Mouse (Mus musculus) spleen, adult 2 months (tissue): ENCODE data around the gene Gas7. TPM values are rescaled to one million over a fixed set of nuclear protein-coding genes. Genes with fewer than 3 reads are reported as not detected.

ENCODE experiments used
- DNase-seq, 2 experiments: peaks; one replicate each; pipeline versions ENCODE4 v3.0.0 to v3.0.0-alpha.2; 2012 to 2021; ENCODE audit warnings: low spot score in 2 of 2, low read depth in 1 of 2
- H3K27ac ChIP-seq: fragments of 200-500 bp; 2 replicates; pipeline ENCODE4 v1.5.1; 2012; ENCODE audit warnings: low read length, inconsistent platforms; ENCODE audit not compliant: insufficient read depth
- H3K27me3 ChIP-seq: fragments of 200-500 bp; 2 replicates; pipeline ENCODE4 v1.6.1; 2012; ENCODE audit warnings: mild to moderate bottlenecking, moderate library complexity, low read length, inconsistent platforms; ENCODE audit not compliant: control insufficient read depth, insufficient read depth
- H3K36me3 ChIP-seq: fragments of 200-500 bp; 2 replicates; pipeline ENCODE4 v1.6.1; 2012; ENCODE audit warnings: mild to moderate bottlenecking, low read length, inconsistent platforms; ENCODE audit not compliant: control insufficient read depth, insufficient read depth
- H3K4me1 ChIP-seq: fragments of 200-500 bp; 2 replicates; pipeline ENCODE4 v1.6.1; 2011; ENCODE audit warnings: inconsistent platforms; ENCODE audit not compliant: control insufficient read depth, insufficient read depth, insufficient read length
- H3K4me3 ChIP-seq: fragments of 200-500 bp; 2 replicates; pipeline ENCODE4 v1.5.1; 2011; ENCODE audit warnings: mild to moderate bottlenecking, inconsistent platforms; ENCODE audit not compliant: insufficient read depth, insufficient read length; ENCODE audit errors: extremely low read depth
- CTCF ChIP-seq: fragments of 200-500 bp; IDR thresholded peaks from 2 replicates; pipeline ENCODE4 v1.5.1; 2011; ENCODE audit warnings: mild to moderate bottlenecking, inconsistent platforms; ENCODE audit not compliant: insufficient read depth, insufficient read length, insufficient replicate concordance; ENCODE audit errors: extremely low read depth
- POLR2A ChIP-seq: fragments of 200-500 bp; IDR thresholded peaks from 2 replicates; pipeline ENCODE4 v1.6.1; 2011; ENCODE audit warnings: low read depth, low read length, inconsistent platforms
- whole genome bisulfite sequencing: fragments of 180-500 bp; shearing (Covaris S2); methylation state at CpG from one replicate; pipeline ENCODE4 v1.1.7; 2018; 5-methylcytosine and 5-hydroxymethylcytosine counted together
- polyA plus RNA-seq: library from polyadenylated mRNA; depleted of rRNA; stranded (reverse); fragments of >200 nt; gene quantifications from 2 replicates; pipeline ENCODE4 v1.2.3, GENCODE M21; 2012

Gas7 gene
- polyA plus RNA-seq, 1 experiment = 4.3 TPM

- Histone ChIP-seq H3K27me3 (no peaks in the 10 kb centered on the region), H3K36me3 (no peaks in the 10 kb centered on the region), H3K4me3 (no peak overlapping the region), H3K4me1 (no peaks in the 10 kb centered on the region), H3K27ac (no peak overlapping the region)
- no peak for TF ChIP-seq CTCF
- TF ChIP-seq POLR2A = no peak
- 75% methylated on average over 5 of the region's 5 CpGs for WGBS
- no peak for DNase-seq
Measured at GRCm38 (mm10) chr11:67666129-67666528, 210.9 kb downstream of the Gas7 start.

GRCm38 (mm10) chr11:67667531-67668332 lies 212.5 kb downstream of the Gas7 start:
- Histone ChIP-seq H3K4me3 (no peak overlapping the region), H3K36me3 (no peaks in the 10 kb centered on the region), H3K27ac (no peak overlapping the region), H3K27me3 (no peaks in the 10 kb centered on the region), H3K4me1 (no peaks in the 10 kb centered on the region)
- no peak for DNase-seq
- WGBS = 80% methylated on average over 13 of the region's 13 CpGs
- TF ChIP-seq POLR2A (no peak), CTCF (no peak)

- DNase-seq = no peak
- H3K4me3 ChIP-seq = no peak overlapping the region
- no peaks in the 10 kb centered on the region for H3K27me3 ChIP-seq
- TF ChIP-seq POLR2A = no peak
- no peak for TF ChIP-seq CTCF
- no peak overlapping the region for H3K27ac ChIP-seq
- WGBS = 92% methylated on average over 3 of the region's 3 CpGs
- no peaks in the 10 kb centered on the region for H3K4me1 ChIP-seq
- no peaks in the 10 kb centered on the region for H3K36me3 ChIP-seq
Measured at GRCm38 (mm10) chr11:67668460-67669007, 213.3 kb downstream of the Gas7 start.

- no peak for DNase-seq
- no peaks in the 10 kb centered on the region for H3K4me1 ChIP-seq
- 94% methylated on average over 6 of the region's 6 CpGs for WGBS
- TF ChIP-seq CTCF (no peak), POLR2A (no peak)
- no peaks in the 10 kb centered on the region for H3K36me3 ChIP-seq
- no peak overlapping the region for H3K4me3 ChIP-seq
- H3K27ac ChIP-seq = no peak overlapping the region
- H3K27me3 ChIP-seq = no peaks in the 10 kb centered on the region
Measured at GRCm38 (mm10) chr11:67670031-67670430, 214.8 kb downstream of the Gas7 start.

GRCm38 (mm10) chr11:67672140-67672539 lies 216.9 kb downstream of the Gas7 start:
- DNase-seq = no peak
- TF ChIP-seq POLR2A = no peak
- no peak for TF ChIP-seq CTCF
- H3K27me3 ChIP-seq = no peaks in the 10 kb centered on the region
- no peaks in the 10 kb centered on the region for H3K36me3 ChIP-seq
- H3K27ac ChIP-seq = no peak overlapping the region
- WGBS = 81% methylated on average over 5 of the region's 5 CpGs
- no peak overlapping the region for H3K4me3 ChIP-seq
- no peaks in the 10 kb centered on the region for H3K4me1 ChIP-seq

- no peak overlapping the region for H3K27ac ChIP-seq
Measured at GRCm38 (mm10) chr11:67675562-67676540, 220.6 kb downstream of the Gas7 start.

GRCm38 (mm10) chr11:67679300-67679699 lies 224.1 kb downstream of the Gas7 start:
- TF ChIP-seq POLR2A = no peak
- no peak for TF ChIP-seq CTCF
- H3K36me3 ChIP-seq = no peaks in the 10 kb centered on the region
- DNase-seq = no peak
- H3K27me3 ChIP-seq = no peaks in the 10 kb centered on the region
- WGBS = 71% methylated on average over 5 of the region's 5 CpGs
- no peak overlapping the region for H3K4me3 ChIP-seq
- no peak overlapping the region for H3K27ac ChIP-seq
- H3K4me1 ChIP-seq = no peaks in the 10 kb centered on the region

More at GRCm38 (mm10) chr11:67675562-67676540, 220.6 kb downstream of the Gas7 start:
- Histone ChIP-seq H3K4me3 (no peak overlapping the region), H3K4me1 (no peaks in the 10 kb centered on the region), H3K27me3 (no peaks in the 10 kb centered on the region), H3K36me3 (no peaks in the 10 kb centered on the region)
- TF ChIP-seq POLR2A (no peak), CTCF (peak; percentile 58; the same call in 1 of the 2 replicates)
- DNase-seq = peak; percentile 11 to 32
- 38% methylated on average over 12 of the region's 12 CpGs for WGBS
